Mouse (Mus musculus): ENCODE measurements around the gene Sel1l3. TPM values are rescaled to one million over a fixed set of nuclear protein-coding genes. Genes with fewer than 3 reads are reported as not detected.

Sel1l3 gene
- polyA plus RNA-seq, 1 experiment from 2014 or later: 6.1 TPM

GRCm38 (mm10) chr5:53148960-53149685, 64.6 kb downstream of the Sel1l3 start:
- Histone ChIP-seq H3K27ac (no peak overlapping the region), H3K27me3 (no peaks in the 10 kb centered on the region), H3K4me1 (no peaks in the 10 kb centered on the region), H3K4me3 (no peak overlapping the region), H3K9ac (no peak overlapping the region), H3K36me3 (peaks cover 2% of the 10 kb centered on the region; the same call in 1 of the 2 replicates), H3K4me2 (no peak overlapping the region), H3K9me3 (no peaks in the 10 kb centered on the region)
- WGBS: 86% methylated on average over 7 of the region's 7 CpGs
- no peak for ATAC-seq (ENCODE audit: borderline replicate concordance, extremely low read depth, low FRiP score, low TSS enrichment)

- ATAC-seq (ENCODE audit: borderline replicate concordance, extremely low read depth, low FRiP score, low TSS enrichment): peak; percentile 41; the same call in 1 of the 2 replicates
- H3K27ac ChIP-seq: no peak overlapping the region
- 42% methylated on average over 8 of the region's 8 CpGs for WGBS
Measured at GRCm38 (mm10) chr5:53148160-53148923, 65.4 kb downstream of the Sel1l3 start.

GRCm38 (mm10) chr5:53147418-53147817, 66.3 kb downstream of the Sel1l3 start:
- H3K9me3 ChIP-seq: no peaks in the 10 kb centered on the region
- H3K4me3 ChIP-seq: no peak overlapping the region
- 86% methylated on average over 4 of the region's 4 CpGs for WGBS
- H3K27me3 ChIP-seq: no peaks in the 10 kb centered on the region
- no peak overlapping the region for H3K27ac ChIP-seq
- no peak overlapping the region for H3K9ac ChIP-seq
- ATAC-seq (ENCODE audit: borderline replicate concordance, extremely low read depth, low FRiP score, low TSS enrichment): no peak
- H3K36me3 ChIP-seq: peaks cover 2% of the 10 kb centered on the region; the same call in 1 of the 2 replicates
- no peak overlapping the region for H3K4me2 ChIP-seq
- no peaks in the 10 kb centered on the region for H3K4me1 ChIP-seq

More at GRCm38 (mm10) chr5:53148160-53148923, 65.4 kb downstream of the Sel1l3 start:
- no peak overlapping the region for H3K9ac ChIP-seq
- H3K4me2 ChIP-seq: no peak overlapping the region
- peaks cover 2% of the 10 kb centered on the region; the same call in 1 of the 2 replicates for H3K36me3 ChIP-seq
- H3K4me3 ChIP-seq: no peak overlapping the region
- no peaks in the 10 kb centered on the region for H3K27me3 ChIP-seq
- H3K9me3 ChIP-seq: no peaks in the 10 kb centered on the region
- H3K4me1 ChIP-seq: no peaks in the 10 kb centered on the region

GRCm38 (mm10) chr5:53146684-53147061, 67.1 kb downstream of the Sel1l3 start:
- Histone ChIP-seq H3K4me1 (no peaks in the 10 kb centered on the region), H3K27ac (no peak overlapping the region), H3K9me3 (no peaks in the 10 kb centered on the region), H3K36me3 (peaks cover 2% of the 10 kb centered on the region; the same call in 1 of the 2 replicates), H3K27me3 (no peaks in the 10 kb centered on the region), H3K4me2 (no peak overlapping the region), H3K4me3 (no peak overlapping the region), H3K9ac (no peak overlapping the region)
- WGBS: 52% methylated on average over 4 of the region's 4 CpGs
- no peak for ATAC-seq (ENCODE audit: borderline replicate concordance, extremely low read depth, low FRiP score, low TSS enrichment)

- H3K36me3 ChIP-seq: peaks cover 2% of the 10 kb centered on the region; the same call in 1 of the 2 replicates
- H3K4me1 ChIP-seq: no peaks in the 10 kb centered on the region
- H3K4me3 ChIP-seq: no peak overlapping the region
- H3K9ac ChIP-seq: no peak overlapping the region
- WGBS: 52% methylated on average over 10 of the region's 10 CpGs
- H3K4me2 ChIP-seq: no peak overlapping the region
- no peaks in the 10 kb centered on the region for H3K9me3 ChIP-seq
- H3K27ac ChIP-seq: no peak overlapping the region
- no peaks in the 10 kb centered on the region for H3K27me3 ChIP-seq
- no peak for ATAC-seq (ENCODE audit: borderline replicate concordance, extremely low read depth, low FRiP score, low TSS enrichment)
Measured at GRCm38 (mm10) chr5:53146049-53146683, 67.6 kb downstream of the Sel1l3 start.

- no peak overlapping the region for H3K27ac ChIP-seq
- H3K36me3 ChIP-seq: peaks cover 2% of the 10 kb centered on the region; the same call in 1 of the 2 replicates
- H3K9ac ChIP-seq: no peak overlapping the region
- no peak for ATAC-seq (ENCODE audit: borderline replicate concordance, extremely low read depth, low FRiP score, low TSS enrichment)
- H3K4me1 ChIP-seq: no peaks in the 10 kb centered on the region
- no peak overlapping the region for H3K4me2 ChIP-seq
- H3K27me3 ChIP-seq: no peaks in the 10 kb centered on the region
- 61% methylated on average over 5 of the region's 5 CpGs for WGBS
- no peaks in the 10 kb centered on the region for H3K9me3 ChIP-seq
- no peak overlapping the region for H3K4me3 ChIP-seq
Measured at GRCm38 (mm10) chr5:53142587-53142986, 71.1 kb downstream of the Sel1l3 start.

GRCm38 (mm10) chr5:53140158-53140927, 73.4 kb downstream of the Sel1l3 start:
- no peaks in the 10 kb centered on the region for H3K9me3 ChIP-seq
- no peak overlapping the region for H3K4me2 ChIP-seq
- 85% methylated on average over 8 of the region's 8 CpGs for WGBS
- H3K4me1 ChIP-seq: no peaks in the 10 kb centered on the region
- no peak overlapping the region for H3K9ac ChIP-seq
- ATAC-seq (ENCODE audit: borderline replicate concordance, extremely low read depth, low FRiP score, low TSS enrichment): no peak
- peaks cover 2% of the 10 kb centered on the region; the same call in 1 of the 2 replicates for H3K36me3 ChIP-seq
- no peak overlapping the region for H3K27ac ChIP-seq
- no peaks in the 10 kb centered on the region for H3K27me3 ChIP-seq
- no peak overlapping the region for H3K4me3 ChIP-seq

GRCm38 (mm10) chr5:53139566-53139965, 74.2 kb downstream of the Sel1l3 start:
- ATAC-seq (ENCODE audit: borderline replicate concordance, extremely low read depth, low FRiP score, low TSS enrichment): no peak

GRCm38 (mm10) chr5:53139140-53139539, 74.6 kb downstream of the Sel1l3 start:
- no peak overlapping the region for H3K4me2 ChIP-seq
- WGBS: 34% methylated on average over 4 of the region's 4 CpGs

More at GRCm38 (mm10) chr5:53139566-53139965, 74.2 kb downstream of the Sel1l3 start:
- H3K4me2 ChIP-seq: no peak overlapping the region
- no peaks in the 10 kb centered on the region for H3K4me1 ChIP-seq
- no peak overlapping the region for H3K9ac ChIP-seq
- H3K27me3 ChIP-seq: no peaks in the 10 kb centered on the region
- 43% methylated on average over 11 of the region's 11 CpGs for WGBS
- no peak overlapping the region for H3K27ac ChIP-seq
- no peaks in the 10 kb centered on the region for H3K9me3 ChIP-seq
- H3K4me3 ChIP-seq: no peak overlapping the region
- peaks cover under 1% of the 10 kb centered on the region; the same call in 1 of the 2 replicates for H3K36me3 ChIP-seq

GRCm38 (mm10) chr5:53138025-53138424, 75.7 kb downstream of the Sel1l3 start:
- Histone ChIP-seq H3K9me3 (no peaks in the 10 kb centered on the region), H3K27me3 (no peaks in the 10 kb centered on the region), H3K4me2 (no peak overlapping the region), H3K4me1 (no peaks in the 10 kb centered on the region), H3K36me3 (no peaks in the 10 kb centered on the region), H3K4me3 (no peak overlapping the region), H3K27ac (no peak overlapping the region), H3K9ac (no peak overlapping the region)
- no peak for ATAC-seq (ENCODE audit: borderline replicate concordance, extremely low read depth, low FRiP score, low TSS enrichment)
- 75% methylated on average over 8 of the region's 8 CpGs for WGBS

More at GRCm38 (mm10) chr5:53139140-53139539, 74.6 kb downstream of the Sel1l3 start:
- no peaks in the 10 kb centered on the region for H3K27me3 ChIP-seq
- H3K4me1 ChIP-seq: no peaks in the 10 kb centered on the region
- H3K9ac ChIP-seq: no peak overlapping the region
- H3K36me3 ChIP-seq: no peaks in the 10 kb centered on the region
- H3K4me3 ChIP-seq: no peak overlapping the region
- ATAC-seq (ENCODE audit: borderline replicate concordance, extremely low read depth, low FRiP score, low TSS enrichment): no peak
- H3K9me3 ChIP-seq: no peaks in the 10 kb centered on the region
- H3K27ac ChIP-seq: no peak overlapping the region

GRCm38 (mm10) chr5:53135984-53136383, 77.7 kb downstream of the Sel1l3 start:
- Histone ChIP-seq H3K36me3 (no peaks in the 10 kb centered on the region), H3K4me3 (no peak overlapping the region), H3K4me2 (no peak overlapping the region), H3K27ac (no peak overlapping the region), H3K27me3 (no peaks in the 10 kb centered on the region), H3K4me1 (no peaks in the 10 kb centered on the region), H3K9ac (no peak overlapping the region), H3K9me3 (no peaks in the 10 kb centered on the region)
- 62% methylated on average over 8 of the region's 8 CpGs for WGBS
- ATAC-seq (ENCODE audit: borderline replicate concordance, extremely low read depth, low FRiP score, low TSS enrichment): no peak
